Mouse (Mus musculus) monocyte, adult 5-6 weeks (primary cell): ENCODE data around the gene Tmem246. TPM values are rescaled to one million over a fixed set of nuclear protein-coding genes. Genes with fewer than 3 reads are reported as not detected.

ENCODE experiments used
- total RNA-seq: library from RNA; stranded (forward); fragments of 200-1000, 200-491, 200-594 nt; gene quantifications from 3 replicates; pipeline ENCODE4 v1.2.3, GENCODE M21; 2017

The Tmem246 gene
- total RNA-seq, 1 experiment from 2014 or later: not detected

Other genes with a start within 250 kb of the Tmem246 start
- not detected in 3 replicates for gene Acnat2, start 189.7 kb downstream of the Tmem246 start, total RNA-seq
- gene Acnat1, start 124.0 kb downstream of the Tmem246 start, total RNA-seq: not detected in 3 replicates
- gene Baat, start 91.3 kb downstream of the Tmem246 start, total RNA-seq: not detected in 3 replicates
- gene Mrpl50, start 76.8 kb downstream of the Tmem246 start, total RNA-seq: 14.9 to 18.6 TPM (median 15.7 TPM) in 3 replicates
- gene Zfp189, start 76.7 kb downstream of the Tmem246 start, total RNA-seq: 0.75 to 5.6 TPM (median 3.2 TPM) in 3 replicates
- gene Aldob, start 48.3 kb downstream of the Tmem246 start, total RNA-seq: not detected in 3 replicates
- 187 to 231 TPM (median 228 TPM) in 3 replicates for gene Rnf20, start 34.1 kb upstream of the Tmem246 start, total RNA-seq
- gene Ppp3r2, start 84.1 kb upstream of the Tmem246 start, total RNA-seq: 0.29 to 0.32 TPM in 2 of 3 replicates, not detected in the other
- 0.10 TPM in 1 of 3 replicates, not detected in the others for gene Grin3a, start 247.9 kb upstream of the Tmem246 start, total RNA-seq